Mouse (Mus musculus) retina, postnatal 1 day (tissue): ENCODE measurements at regions not wholly inside any gene's neighbourhood (a gene's known extent, or its start where the extent isn't known, plus 50 kb on each side); places are given as distances from the start of the nearest gene placed in this dataset.

ENCODE experiments used
- DNase-seq: peaks from one replicate; pipeline ENCODE4 v3.0.0-alpha.2; 2012

DNA sequence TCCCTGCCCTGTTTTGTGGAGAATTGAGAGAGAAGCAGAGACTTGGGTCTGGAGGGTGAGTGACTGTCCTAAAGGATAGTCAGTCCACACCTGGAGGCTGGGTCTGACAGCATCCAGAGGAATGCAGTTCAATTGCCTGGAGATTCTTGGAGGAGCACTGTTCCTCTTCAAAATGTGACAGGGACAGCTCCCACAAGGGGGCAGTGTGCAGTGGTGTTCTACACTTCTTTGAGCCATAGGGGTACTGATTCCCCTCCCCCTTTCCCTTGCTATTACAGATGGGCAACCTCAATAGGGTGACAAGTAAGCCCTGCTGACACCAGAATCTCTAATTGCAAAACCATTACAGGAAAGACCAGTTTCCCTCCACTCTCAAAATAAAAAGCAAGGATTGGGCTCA lies 63.7 kb upstream of the Gm773 start:
- peak; percentile 17 for DNase-seq

DNA sequence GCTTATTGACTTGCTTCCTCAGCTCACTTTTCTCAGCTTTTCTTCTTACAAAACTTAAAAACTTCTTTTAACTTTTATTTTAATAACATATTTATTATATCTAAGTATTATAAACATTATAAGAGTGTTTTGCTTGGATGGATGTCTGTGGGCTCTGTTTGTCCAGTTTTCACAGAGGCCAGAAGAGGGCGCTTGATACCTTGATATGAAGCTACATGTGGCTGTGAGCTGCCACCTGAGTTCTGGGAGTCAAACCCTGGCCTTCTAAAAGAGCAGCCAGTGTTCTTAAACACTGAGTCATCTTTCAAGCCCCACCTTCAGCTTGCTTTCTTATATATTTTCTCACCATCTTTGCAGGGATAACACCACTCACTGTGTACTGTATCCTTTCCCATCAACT lies 61.5 kb upstream of the Gm773 start:
- DNase-seq: peak; percentile 27

DNA sequence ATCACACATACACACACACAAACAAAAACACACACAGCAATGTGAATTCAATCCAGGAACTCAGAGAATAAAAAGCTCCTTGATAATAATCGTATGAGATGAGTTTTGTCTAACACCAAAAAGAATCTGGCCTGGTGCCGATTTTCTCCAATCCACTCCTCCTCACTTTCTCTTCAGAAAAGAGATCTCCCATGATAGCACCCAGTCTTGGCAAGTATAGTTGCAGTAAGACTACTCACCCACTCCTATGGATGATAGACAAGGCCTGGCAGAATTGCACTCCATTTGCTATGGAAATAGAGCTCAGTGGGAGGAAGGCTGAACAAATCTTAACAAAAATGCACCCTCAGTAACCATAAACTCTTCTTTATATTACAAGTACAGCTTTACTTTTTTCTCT lies 57.0 kb upstream of the Gm773 start:
- DNase-seq: no peak
